Mouse (Mus musculus) ES-Bruce4 (cell line): ENCODE results near the gene Abcb8.

Experiments used
- CTCF ChIP-seq: IDR thresholded peaks from one replicate; pipeline ENCODE4 v1.8.1; 2011; ENCODE audit warnings: low read depth, low read length
- EP300 ChIP-seq: IDR thresholded peaks from 2 replicates; pipeline ENCODE4 v1.6.1; 2011; ENCODE audit warnings: low read depth, low read length; ENCODE audit not compliant: insufficient read depth

GRCm38 (mm10) chr5:24348128-24348527 lies 45.3 kb upstream of the Abcb8 start:
- TF ChIP-seq EP300, result no peak
- no peak for TF ChIP-seq CTCF
